14 mouse cellular contexts compared by ENCODE assay signal in genomic region chr5:124969790-124970189, GRCm38 (mm10). TPM values are rescaled to one million over a fixed set of nuclear protein-coding genes. Genes with fewer than 3 reads are reported as not detected.
A peak's percentile ranks its signal among the peaks of the same experiment; 100 is the strongest.
DNase-seq lines count a peak whose midpoint lies in the region; ATAC-seq lines count a peak whose summit lies in the region.
"Had no signal": no experiment of that assay in that cellular context is flagged by ENCODE, and none has a peak within 500 bp of the region (broad histone marks: within the 10 kb centered on the region; RNA-seq: fewer than 3 reads in every experiment).

No protein-coding gene starts in this region.

- H3K27me3 ChIP-seq in liver, embryonic 11.5 days (replicated peaks; ENCODE audit: control insufficient read depth, insufficient read depth, low read length): no peaks in the 10 kb centered on the region
- H3K27me3 ChIP-seq: embryonic facial prominence, embryonic 15.5 days; heart, embryonic 15.5 days; intestine, embryonic 15.5 days; lung, embryonic 15.5 days; stomach, embryonic 15.5 days had no signal

- peak; percentile 16 for DNase-seq in liver
- DNase-seq in liver, embryonic 11.5 days (ENCODE audit: low spot score): no peak
- peak; percentile 85 for DNase-seq in adrenal gland, adult 2 months
- peak; percentile 66 for DNase-seq in embryo, embryonic 9.5 days (ENCODE audit: extremely low spot score)
- DNase-seq in lung, postnatal 25 days (ENCODE audit: low spot score): peak; percentile 36
- DNase-seq in frontal cortex, postnatal 14 days (ENCODE audit: low spot score in 2 of 2): no peak
- DNase-seq in left cerebral cortex, adult 9 months (ENCODE audit: low spot score in 2 of 2): no peak
- DNase-seq: cerebellum, adult 11-12 months had no signal

- no peak overlapping the region for H3K4me2 ChIP-seq in liver, embryonic 11.5 days
- H3K4me2 ChIP-seq: embryonic facial prominence, embryonic 15.5 days; heart, embryonic 15.5 days; intestine, embryonic 15.5 days; lung, embryonic 15.5 days; stomach, embryonic 15.5 days had no signal

- no peaks in the 10 kb centered on the region for H3K36me3 ChIP-seq in liver, embryonic 11.5 days (ENCODE audit: control insufficient read depth, insufficient read depth, low read length)
- H3K36me3 ChIP-seq: embryonic facial prominence, embryonic 15.5 days; heart, embryonic 15.5 days; intestine, embryonic 15.5 days; lung, embryonic 15.5 days; stomach, embryonic 15.5 days had no signal

- no peak overlapping the region for H3K27ac ChIP-seq in liver, embryonic 11.5 days (ENCODE audit: low read depth, low read length)
- H3K27ac ChIP-seq: embryonic facial prominence, embryonic 15.5 days; heart, embryonic 15.5 days; intestine, embryonic 15.5 days; lung, embryonic 15.5 days; stomach, embryonic 15.5 days had no signal

- ATAC-seq in liver, embryonic 11.5 days (replicated peaks; ENCODE audit: low FRiP score): no peak
- ATAC-seq: intestine, embryonic 15.5 days had no signal

- WGBS in liver, embryonic 11.5 days: 47% methylated on average over 8 of the region's 8 CpGs

- H3K9me3 ChIP-seq in liver, embryonic 11.5 days (ENCODE audit: control insufficient read depth, low read length): no peaks in the 10 kb centered on the region
- H3K9me3 ChIP-seq: heart, embryonic 15.5 days; intestine, embryonic 15.5 days; lung, embryonic 15.5 days; stomach, embryonic 15.5 days had no signal

- no peak overlapping the region for H3K9ac ChIP-seq in liver, embryonic 11.5 days (ENCODE audit: low read depth, low read length)
- H3K9ac ChIP-seq: embryonic facial prominence, embryonic 15.5 days; heart, embryonic 15.5 days; intestine, embryonic 15.5 days; lung, embryonic 15.5 days; stomach, embryonic 15.5 days had no signal

- no peak overlapping the region for H3K4me3 ChIP-seq in liver, embryonic 11.5 days (ENCODE audit: low read depth, low read length)
- H3K4me3 ChIP-seq: embryonic facial prominence, embryonic 15.5 days; heart, embryonic 15.5 days; intestine, embryonic 15.5 days; lung, embryonic 15.5 days; myocyte; stomach, embryonic 15.5 days had no signal

- H3K4me1 ChIP-seq in liver, embryonic 11.5 days (replicated peaks; ENCODE audit: control insufficient read depth, insufficient read depth, low read length): 0 out of 2 replicates have a peak, but pooled peaks cover 3% of the 10 kb centered on the region
- H3K4me1 ChIP-seq: heart, embryonic 15.5 days; intestine, embryonic 15.5 days; lung, embryonic 15.5 days; stomach, embryonic 15.5 days had no signal

RNA-seq across cellular contexts. Expression of gene Rflna, which starts 33.2 kb away (rescaled TPM):
- 0.66 and 1.0 TPM in 2 replicates for polyA plus RNA-seq in liver, embryonic 11.5 days (2014; fragmentation: Nextera tagmentation; extraction: Ambion mirVana)
- total RNA-seq in adrenal gland, adult 2 months (2021): 1 to 10 TPM; 4.6 to 5.6 TPM
- polyA plus RNA-seq in adrenal gland, adult 2 months (2012; rRNA removed): 18.7 and 21.1 TPM in 2 replicates

Comparison
In these comparisons a context has a peak if more than half of its experiments do, and no peak if none do; other contexts are left out.
1. DNase-seq: peak in liver (single experiment), adrenal gland, adult 2 months (single experiment), embryo, embryonic 9.5 days (single experiment) and lung, postnatal 25 days (single experiment); none in liver, embryonic 11.5 days (single experiment), frontal cortex, postnatal 14 days (0 of 2) and left cerebral cortex, adult 9 months (0 of 2).